Mouse (Mus musculus) lung, embryonic 15.5 days (tissue): ENCODE measurements around the gene Kcnma1. TPM values are rescaled to one million over a fixed set of nuclear protein-coding genes. Genes with fewer than 3 reads are reported as not detected.

Source experiments
- ATAC-seq: fragments of 200-750 bp; cut with Nextera tagmentation; 2 replicates; pipeline ENCODE4 v1.8.0; 2017; ENCODE audit warnings: moderate number of reproducible peaks, borderline replicate concordance; ENCODE audit not compliant: low FRiP score, low TSS enrichment; ENCODE audit errors: extremely low read depth
- H3K27ac ChIP-seq: fragments of 300-500 bp; sonication (generic); 2 replicates; pipeline ENCODE4 v1.5.1; 2015; ENCODE audit warnings: moderate library complexity, mild to moderate bottlenecking, inconsistent platforms
- H3K27me3 ChIP-seq: fragments of 300-500 bp; sonication (generic); 2 replicates; pipeline ENCODE4 v1.6.1; 2015; ENCODE audit warnings: inconsistent platforms
- H3K36me3 ChIP-seq: fragments of 300-500 bp; sonication (generic); 2 replicates; pipeline ENCODE4 v1.6.1; 2015; ENCODE audit warnings: inconsistent platforms
- H3K4me1 ChIP-seq: fragments of 300-500 bp; sonication (generic); 2 replicates; pipeline ENCODE4 v1.6.1; 2015; ENCODE audit warnings: inconsistent platforms
- H3K4me2 ChIP-seq: fragments of 300-500 bp; sonication (generic); 2 replicates; pipeline ENCODE4 v1.6.1; 2015; ENCODE audit warnings: inconsistent platforms, mild to moderate bottlenecking, moderate library complexity
- H3K4me3 ChIP-seq: fragments of 300-500 bp; sonication (generic); 2 replicates; pipeline ENCODE4 v1.5.1; 2015; ENCODE audit warnings: mild to moderate bottlenecking, inconsistent platforms
- H3K9ac ChIP-seq: fragments of 300-500 bp; sonication (generic); 2 replicates; pipeline ENCODE4 v1.6.1; 2015; ENCODE audit warnings: inconsistent platforms
- H3K9me3 ChIP-seq: fragments of 300-500 bp; sonication (generic); 2 replicates; pipeline ENCODE4 v1.6.1; 2016; ENCODE audit warnings: inconsistent platforms
- WGBS: fragments of 180-500 bp; shearing (Covaris S2); methylation state at CpG from one replicate; pipeline ENCODE4 v1.1.7; 2015; 5-methylcytosine and 5-hydroxymethylcytosine counted together
- polyA plus RNA-seq: library from polyadenylated mRNA; unstranded; fragments of >200 nt; fragmentation: Nextera tagmentation; extraction: Ambion mirVana; gene quantifications from 2 replicates; pipeline ENCODE4 v1.2.1, GENCODE M21; 2015

Kcnma1 gene
- polyA plus RNA-seq, 1 experiment from 2014 or later = 1.4 TPM

DNA sequence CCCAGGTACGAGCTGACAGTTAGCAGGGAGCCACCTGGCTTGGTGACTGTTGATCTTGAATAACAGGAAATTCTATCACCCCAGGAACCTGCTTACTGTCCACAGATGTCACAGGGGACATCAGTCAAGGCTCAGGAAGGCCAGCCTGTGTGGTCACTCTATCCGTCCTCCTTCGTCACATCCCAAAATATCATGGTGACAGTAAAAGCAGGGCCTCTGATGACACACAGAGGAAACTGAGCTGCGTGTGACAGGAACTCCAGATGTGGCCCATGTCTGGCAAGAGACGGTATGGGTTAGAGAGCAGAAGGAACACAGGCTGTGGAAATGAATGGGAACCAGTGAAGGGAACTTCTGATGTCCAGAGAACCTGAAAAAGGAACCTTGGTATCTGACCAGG, 174.7 kb downstream of the Kcnma1 start:
- Histone ChIP-seq H3K4me3 (no peak overlapping the region), H3K4me1 (peaks cover 6% of the 10 kb centered on the region; the same call in 1 of the 2 replicates), H3K9me3 (no peaks in the 10 kb centered on the region), H3K27ac (no peak overlapping the region), H3K36me3 (no peaks in the 10 kb centered on the region), H3K27me3 (no peaks in the 10 kb centered on the region), H3K4me2 (no peak overlapping the region), H3K9ac (no peak overlapping the region)
- no peak for ATAC-seq
- WGBS = 66% methylated on average over 5 of the region's 5 CpGs

DNA sequence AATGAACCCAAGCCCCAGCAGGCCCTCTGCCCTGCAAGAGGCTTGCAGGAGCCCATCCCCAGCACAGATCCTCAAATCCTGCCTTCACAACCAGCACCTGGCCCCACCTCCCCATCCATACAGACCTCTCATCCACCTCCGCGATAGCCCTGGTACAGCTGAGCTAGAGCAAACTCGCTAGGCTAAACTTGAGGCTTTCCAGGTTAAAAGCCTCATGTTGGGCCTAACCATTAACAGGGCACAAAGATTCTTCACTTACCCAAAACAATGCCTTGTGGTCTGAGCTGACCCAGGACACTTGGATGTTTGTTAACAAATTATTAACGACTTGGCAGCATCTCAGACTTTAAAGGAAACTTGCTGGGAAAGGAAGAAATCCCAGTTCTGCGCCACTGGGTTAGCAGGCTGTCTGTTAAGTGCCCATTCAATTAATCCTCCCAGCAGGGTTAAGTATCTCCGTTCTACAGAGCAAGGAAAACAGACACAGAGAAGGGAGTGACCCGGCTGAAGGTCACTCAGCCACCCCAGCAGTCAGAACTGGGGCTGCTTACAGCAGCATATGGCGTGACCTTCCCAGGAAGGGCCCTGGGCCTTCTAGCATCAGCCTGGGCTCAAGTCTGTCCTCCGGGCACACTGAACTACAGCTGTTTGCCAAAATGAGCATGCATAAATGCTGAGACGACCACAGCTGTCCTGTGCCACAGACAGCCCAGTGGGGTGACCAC, 178.7 kb downstream of the Kcnma1 start:
- Histone ChIP-seq H3K27ac (no peak overlapping the region), H3K27me3 (no peaks in the 10 kb centered on the region), H3K4me2 (no peak overlapping the region), H3K36me3 (no peaks in the 10 kb centered on the region), H3K4me3 (no peak overlapping the region), H3K4me1 (peaks cover 6% of the 10 kb centered on the region; the same call in 1 of the 2 replicates), H3K9me3 (no peaks in the 10 kb centered on the region), H3K9ac (no peak overlapping the region)
- WGBS = 37% methylated on average over 10 of the region's 10 CpGs
- no peak for ATAC-seq

DNA sequence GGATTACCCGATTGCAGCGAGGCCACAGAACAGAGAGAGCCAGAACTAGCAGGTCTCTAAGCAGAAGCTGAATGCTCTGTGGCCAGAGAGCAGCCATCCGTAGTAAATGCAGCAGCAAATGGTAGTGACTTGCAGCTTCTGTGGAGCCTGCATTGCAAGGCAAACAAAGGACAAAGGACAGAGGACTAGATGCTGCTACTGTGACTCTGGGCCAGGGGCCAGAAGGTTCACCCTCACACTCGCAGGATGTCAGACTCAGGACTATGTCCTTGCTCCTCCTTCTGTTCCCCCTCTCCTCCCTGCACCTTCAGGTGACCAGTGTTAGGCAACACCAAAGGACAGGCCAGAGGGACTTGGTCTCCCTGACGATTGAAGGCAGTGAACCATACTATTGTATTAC, 183.0 kb downstream of the Kcnma1 start:
- Histone ChIP-seq H3K9ac (no peak overlapping the region), H3K4me1 (peaks cover 6% of the 10 kb centered on the region; the same call in 1 of the 2 replicates), H3K27me3 (no peaks in the 10 kb centered on the region), H3K27ac (no peak overlapping the region), H3K4me3 (no peak overlapping the region), H3K9me3 (no peaks in the 10 kb centered on the region), H3K4me2 (no peak overlapping the region), H3K36me3 (no peaks in the 10 kb centered on the region)
- WGBS = 49% methylated on average over 5 of the region's 5 CpGs
- ATAC-seq = no peak

DNA sequence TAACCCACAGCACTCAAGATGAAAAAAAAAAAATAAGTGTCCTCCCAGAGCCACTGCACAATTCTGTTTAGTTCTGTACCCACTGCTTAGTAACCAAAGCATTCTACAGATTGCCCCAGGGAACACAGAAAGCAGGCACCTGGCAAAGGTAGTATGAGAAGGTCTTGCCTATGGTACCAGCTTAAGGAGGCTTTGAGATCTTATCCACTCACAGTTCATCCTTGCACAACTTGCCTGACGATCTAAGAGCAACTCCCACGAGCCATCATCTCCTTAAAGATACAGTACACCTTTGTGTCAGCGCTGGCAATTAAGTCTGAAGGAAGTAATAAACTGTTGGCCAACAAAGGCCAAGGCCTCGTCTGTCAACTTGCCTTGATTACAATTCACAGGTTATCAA, 184.0 kb downstream of the Kcnma1 start:
- no peak for ATAC-seq
- WGBS = 33% methylated on average over 4 of the region's 4 CpGs
- H3K27ac ChIP-seq = no peak overlapping the region
- H3K4me2 ChIP-seq = no peak overlapping the region
- no peak overlapping the region for H3K4me3 ChIP-seq
- H3K4me1 ChIP-seq = peaks cover 2% of the 10 kb centered on the region; the same call in 1 of the 2 replicates
- no peaks in the 10 kb centered on the region for H3K27me3 ChIP-seq
- H3K36me3 ChIP-seq = no peaks in the 10 kb centered on the region
- H3K9me3 ChIP-seq = no peaks in the 10 kb centered on the region
- no peak overlapping the region for H3K9ac ChIP-seq

DNA sequence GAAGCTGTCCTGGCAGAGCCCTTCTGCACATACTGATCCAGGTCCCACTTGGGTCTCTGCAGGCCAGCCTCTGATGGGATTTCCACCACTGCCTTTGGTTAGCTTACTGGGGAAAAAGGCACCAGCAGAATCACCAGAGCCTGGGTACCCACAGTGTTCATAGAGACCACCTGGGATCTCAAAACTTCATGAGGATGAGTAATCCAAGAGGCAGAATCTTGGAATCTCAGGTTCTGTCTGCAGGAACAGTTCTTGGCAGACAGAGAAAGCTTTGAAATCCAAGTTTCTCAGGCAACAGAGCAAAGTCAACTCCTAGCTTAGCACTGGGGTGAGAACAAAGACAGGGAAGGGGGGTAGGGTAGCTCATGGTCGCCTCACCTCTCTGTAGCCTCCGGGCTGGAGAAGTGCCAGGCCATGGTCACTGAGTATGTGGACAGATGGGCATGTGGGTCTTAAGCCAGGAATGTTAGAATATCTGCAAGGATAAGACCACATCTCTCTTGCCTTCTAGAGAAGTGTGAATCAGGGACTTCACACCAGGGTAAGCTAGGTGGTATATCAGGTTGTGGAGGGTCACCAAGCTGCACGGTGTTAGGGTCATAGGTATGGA, 185.5 kb downstream of the Kcnma1 start:
- no peak for ATAC-seq
- Histone ChIP-seq H3K36me3 (no peaks in the 10 kb centered on the region), H3K4me1 (no peaks in the 10 kb centered on the region), H3K4me2 (no peak overlapping the region), H3K4me3 (no peak overlapping the region), H3K27ac (no peak overlapping the region), H3K27me3 (no peaks in the 10 kb centered on the region), H3K9me3 (no peaks in the 10 kb centered on the region), H3K9ac (no peak overlapping the region)
- 86% methylated on average over 3 of the region's 3 CpGs for whole genome bisulfite sequencing

DNA sequence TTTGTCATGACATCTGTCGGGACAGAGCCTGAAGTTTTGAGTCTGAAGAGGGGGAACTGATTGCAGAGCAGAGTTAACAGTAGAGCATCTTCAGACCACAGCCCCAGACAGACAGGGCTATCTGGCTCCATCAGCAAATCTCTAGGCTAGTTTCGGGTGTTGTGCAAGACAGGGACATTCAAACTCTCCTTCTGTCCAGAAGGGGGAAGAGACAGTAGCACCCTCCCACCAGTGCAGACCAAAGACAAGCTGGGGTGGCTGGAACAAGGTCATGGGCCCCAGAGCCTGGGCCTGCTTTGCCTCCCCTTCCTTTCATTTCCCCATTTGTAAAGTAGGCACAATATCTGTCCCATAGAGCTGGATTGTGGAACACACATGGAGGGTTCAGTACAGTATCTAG, 189.4 kb downstream of the Kcnma1 start:
- 71% methylated on average over 2 of the region's 2 CpGs for WGBS

DNA sequence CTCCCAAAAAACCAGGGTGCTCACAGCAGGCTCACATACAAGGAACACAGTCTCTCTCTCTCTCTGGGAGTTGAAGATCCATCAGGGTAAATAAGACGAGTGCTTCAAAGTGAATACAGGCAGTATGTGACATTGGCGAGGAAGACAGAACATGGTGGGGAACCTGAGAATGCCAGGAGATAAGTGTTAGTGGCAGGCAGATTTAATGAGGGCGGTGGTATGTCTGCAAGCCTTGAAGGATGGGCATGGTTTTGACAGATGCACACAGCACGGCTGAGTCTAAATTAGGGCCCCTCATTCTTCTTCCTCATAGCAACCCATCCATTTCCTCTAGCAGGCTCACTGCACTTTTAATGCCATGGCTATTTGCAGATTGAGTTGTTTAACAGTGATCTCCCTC, 190.0 kb downstream of the Kcnma1 start:
- no peaks in the 10 kb centered on the region for H3K9me3 ChIP-seq
- WGBS = 33% methylated on average over 4 of the region's 4 CpGs
- no peak overlapping the region for H3K4me2 ChIP-seq
- no peaks in the 10 kb centered on the region for H3K4me1 ChIP-seq
- H3K27me3 ChIP-seq = no peaks in the 10 kb centered on the region
- H3K36me3 ChIP-seq = no peaks in the 10 kb centered on the region
- H3K9ac ChIP-seq = no peak overlapping the region
- no peak for ATAC-seq
- no peak overlapping the region for H3K4me3 ChIP-seq
- no peak overlapping the region for H3K27ac ChIP-seq

More for the DNA sequence above, 189.4 kb downstream of the Kcnma1 start:
- no peak for ATAC-seq
- Histone ChIP-seq H3K4me2 (no peak overlapping the region), H3K9ac (no peak overlapping the region), H3K4me3 (no peak overlapping the region), H3K4me1 (no peaks in the 10 kb centered on the region), H3K27me3 (no peaks in the 10 kb centered on the region), H3K36me3 (no peaks in the 10 kb centered on the region), H3K9me3 (no peaks in the 10 kb centered on the region), H3K27ac (no peak overlapping the region)

DNA sequence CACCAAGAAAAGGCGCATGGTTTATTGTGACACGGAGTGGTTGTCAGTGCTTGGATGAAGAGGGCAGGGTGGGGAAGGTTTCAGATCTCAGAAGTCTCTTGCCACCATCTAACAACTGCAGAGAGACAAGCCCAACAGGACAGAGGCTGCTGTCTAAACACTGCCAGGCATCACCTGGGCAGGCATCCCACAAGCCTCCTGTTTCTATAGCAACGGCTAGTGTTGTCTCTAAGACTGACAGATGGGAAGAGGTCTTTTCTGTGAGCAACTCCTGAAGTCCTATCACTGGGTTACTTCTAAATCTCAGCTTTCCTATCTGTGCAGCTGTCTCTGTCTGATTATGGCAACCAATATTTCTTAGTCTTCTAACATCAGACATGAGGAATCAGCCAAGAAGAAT, 196.7 kb downstream of the Kcnma1 start:
- Histone ChIP-seq H3K9me3 (no peaks in the 10 kb centered on the region), H3K4me2 (no peak overlapping the region), H3K4me1 (no peaks in the 10 kb centered on the region), H3K36me3 (no peaks in the 10 kb centered on the region), H3K27ac (no peak overlapping the region), H3K4me3 (no peak overlapping the region), H3K27me3 (no peaks in the 10 kb centered on the region), H3K9ac (no peak overlapping the region)
- no peak for ATAC-seq
- 81% methylated on average over 3 of the region's 3 CpGs for WGBS

DNA sequence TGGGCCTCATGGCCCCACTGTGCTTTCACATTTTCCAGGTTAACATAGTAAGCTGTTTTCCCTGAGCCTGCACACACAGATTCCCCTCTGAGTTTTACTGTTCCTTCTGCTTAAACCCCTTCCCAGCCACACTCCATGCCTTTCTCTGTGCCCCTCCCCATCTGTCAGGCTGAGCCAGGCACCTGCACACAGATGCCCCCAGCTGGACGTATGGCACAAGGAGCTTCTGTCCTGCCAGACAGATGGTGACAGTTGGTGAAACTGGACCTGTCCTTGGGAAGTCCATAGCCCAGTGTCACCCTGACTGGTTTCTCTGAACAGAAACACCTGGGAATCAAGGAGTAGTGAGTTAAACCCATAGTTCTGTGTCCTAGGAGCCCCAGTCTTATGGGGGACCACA, 204.2 kb downstream of the Kcnma1 start:
- no peak overlapping the region for H3K4me3 ChIP-seq
- H3K9me3 ChIP-seq = no peaks in the 10 kb centered on the region
- no peak overlapping the region for H3K4me2 ChIP-seq
- H3K4me1 ChIP-seq = no peaks in the 10 kb centered on the region
- WGBS = 44% methylated on average over 1 of the region's 1 CpGs
- no peak for ATAC-seq
- H3K27me3 ChIP-seq = no peaks in the 10 kb centered on the region
- no peak overlapping the region for H3K9ac ChIP-seq
- H3K36me3 ChIP-seq = no peaks in the 10 kb centered on the region
- no peak overlapping the region for H3K27ac ChIP-seq

DNA sequence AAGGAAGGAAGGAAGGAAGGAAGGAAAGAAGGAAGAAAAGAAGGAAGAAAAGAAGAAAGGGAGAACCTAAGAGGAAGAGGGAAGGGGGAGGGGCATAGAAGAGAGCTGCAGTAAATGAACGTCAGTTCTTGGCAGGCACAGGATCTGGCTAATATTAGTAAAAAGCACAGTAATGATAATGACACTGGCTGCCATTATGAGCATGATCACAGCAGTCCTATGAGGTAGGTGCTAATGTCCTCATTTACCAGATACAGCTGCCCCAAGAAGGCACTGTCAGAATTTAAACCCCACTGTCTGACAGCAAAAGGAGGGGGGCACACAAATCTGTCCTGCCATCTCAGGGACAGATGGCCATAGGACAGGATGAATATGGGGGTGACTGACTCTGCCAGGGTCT, 205.2 kb downstream of the Kcnma1 start:
- no peaks in the 10 kb centered on the region for H3K9me3 ChIP-seq
- 14% methylated on average over 1 of the region's 1 CpGs for WGBS
- no peak overlapping the region for H3K27ac ChIP-seq
- no peaks in the 10 kb centered on the region for H3K27me3 ChIP-seq
- no peak overlapping the region for H3K9ac ChIP-seq
- ATAC-seq = no peak
- H3K4me1 ChIP-seq = no peaks in the 10 kb centered on the region
- H3K4me2 ChIP-seq = no peak overlapping the region
- no peaks in the 10 kb centered on the region for H3K36me3 ChIP-seq
- no peak overlapping the region for H3K4me3 ChIP-seq

DNA sequence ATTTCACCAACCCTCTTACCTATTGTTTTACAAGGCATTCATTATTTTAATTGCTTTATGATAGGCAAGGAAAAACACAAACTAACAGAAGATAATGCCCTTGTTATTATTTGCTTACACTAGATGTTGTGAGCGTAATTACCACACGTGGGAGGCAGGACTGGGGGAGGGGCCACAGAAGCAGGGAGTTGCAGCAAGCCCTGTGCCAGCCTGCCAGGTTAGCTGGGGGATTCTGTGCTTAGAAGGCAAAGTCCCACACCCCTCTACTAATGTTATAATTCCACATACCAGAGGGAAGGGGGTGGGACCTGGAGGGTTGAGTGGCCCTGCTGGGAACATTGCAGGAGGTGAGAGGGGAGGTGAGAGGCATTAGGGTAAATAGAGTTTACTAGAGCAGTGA, 207.9 kb downstream of the Kcnma1 start:
- Histone ChIP-seq H3K9ac (no peak overlapping the region), H3K4me2 (no peak overlapping the region), H3K9me3 (no peaks in the 10 kb centered on the region), H3K4me1 (no peaks in the 10 kb centered on the region), H3K27me3 (no peaks in the 10 kb centered on the region), H3K4me3 (no peak overlapping the region), H3K27ac (no peak overlapping the region), H3K36me3 (no peaks in the 10 kb centered on the region)
- no peak for ATAC-seq
- WGBS = 48% methylated on average over 2 of the region's 2 CpGs

DNA sequence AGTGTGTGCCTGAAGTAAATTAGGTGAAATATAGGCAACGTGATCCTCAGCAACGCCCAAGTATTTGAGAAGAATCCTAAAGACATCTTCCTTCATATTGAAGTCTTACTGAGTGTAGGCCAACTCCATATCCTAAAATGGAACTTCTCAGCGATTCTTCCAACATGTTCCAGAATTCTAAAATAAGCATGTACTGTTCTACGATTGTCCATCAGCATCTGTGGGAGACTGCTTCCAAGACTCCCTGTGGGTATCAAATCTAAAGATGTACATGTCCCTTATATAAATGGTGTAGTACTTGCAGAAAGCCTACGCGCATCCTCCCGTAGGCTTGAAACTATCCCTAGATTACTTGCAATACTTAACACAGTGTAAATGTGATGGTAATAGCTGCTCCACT, 217.4 kb downstream of the Kcnma1 start:
- Histone ChIP-seq H3K4me2 (no peak overlapping the region), H3K9ac (no peak overlapping the region), H3K4me3 (no peak overlapping the region), H3K27me3 (no peaks in the 10 kb centered on the region), H3K36me3 (no peaks in the 10 kb centered on the region), H3K27ac (no peak overlapping the region), H3K9me3 (no peaks in the 10 kb centered on the region), H3K4me1 (no peaks in the 10 kb centered on the region)
- ATAC-seq = no peak
- WGBS = 89% methylated on average over 7 of the region's 7 CpGs
